Mouse (Mus musculus): Measurements from ENCODE around the gene Sec1. TPM values are rescaled to one million over a fixed set of nuclear protein-coding genes. Genes with fewer than 3 reads are reported as not detected.

The Sec1 gene
- polyA plus RNA-seq, 2 experiments: 0.92 to 1.7 TPM

- DNase-seq (ENCODE audit: low spot score): peak; percentile 98
- peak within 1 kb of the TSS; percentile 47 for H3K4me3 ChIP-seq (replicated peaks; ENCODE audit: low read length)
- no peaks in the 10 kb centered on the region for H3K9me3 ChIP-seq (ENCODE audit: control insufficient read depth, low read length)
- peak within 1 kb of the TSS; percentile 49 for H3K9ac ChIP-seq (ENCODE audit: low read depth, low read length, severe bottlenecking)
- ATAC-seq (ENCODE audit: low FRiP score, low read depth): peak; percentile 92
- H3K4me2 ChIP-seq (replicated peaks; ENCODE audit: low read depth, low read length, severe bottlenecking): peak within 1 kb of the TSS; percentile 88
- H3K4me1 ChIP-seq (ENCODE audit: control insufficient read depth, insufficient read depth, low read length): peaks cover 31% of the 10 kb centered on the region
- H3K27ac ChIP-seq (replicated peaks; ENCODE audit: low read depth, low read length): no peak within 1 kb of the TSS; the same call in 1 of the 2 replicates
- peak; percentile 42; the same call in 1 of the 2 replicates for TF ChIP-seq POLR2A (IDR thresholded peaks at IDR 0.05; ENCODE audit: borderline replicate concordance, extremely low read depth, insufficient read depth, insufficient read length)
- 7% methylated on average over 33 of the region's 34 CpGs for WGBS
- H3K27me3 ChIP-seq (ENCODE audit: control insufficient read depth, insufficient read depth, low read length): no peaks in the 10 kb centered on the region
- H3K36me3 ChIP-seq (ENCODE audit: control insufficient read depth, insufficient read depth, low read length): peaks cover 49% of the 10 kb centered on the region
These were observed 21.0 kb upstream of the Sec1 start, which contains the start of gene Rpl18 for GRCm38 (mm10) chr7:45715090-45715708. TSS of gene Rpl18 (plus strand) at chr7:45715457.

- Histone ChIP-seq H3K4me3 (replicated peaks; ENCODE audit: low read length) (peak overlapping the region; percentile 47), H3K36me3 (ENCODE audit: control insufficient read depth, insufficient read depth, low read length) (peaks cover 49% of the 10 kb centered on the region), H3K27me3 (ENCODE audit: control insufficient read depth, insufficient read depth, low read length) (no peaks in the 10 kb centered on the region), H3K9ac (ENCODE audit: low read depth, low read length, severe bottlenecking) (peak overlapping the region; percentile 49), H3K4me1 (ENCODE audit: control insufficient read depth, insufficient read depth, low read length) (peaks cover 31% of the 10 kb centered on the region), H3K9me3 (ENCODE audit: control insufficient read depth, low read length) (no peaks in the 10 kb centered on the region), H3K27ac (replicated peaks; ENCODE audit: low read depth, low read length) (no peak overlapping the region), H3K4me2 (replicated peaks; ENCODE audit: low read depth, low read length, severe bottlenecking) (peak overlapping the region; percentile 88)
- no peak for TF ChIP-seq POLR2A (IDR thresholded peaks at IDR 0.05; ENCODE audit: borderline replicate concordance, extremely low read depth, insufficient read depth, insufficient read length)
- DNase-seq (ENCODE audit: low spot score): no peak
- WGBS: 10% methylated on average over 14 of the region's 14 CpGs
- ATAC-seq (ENCODE audit: low FRiP score, low read depth): peak; percentile 17
These were observed 20.5 kb upstream of the Sec1 start for GRCm38 (mm10) chr7:45714630-45715089.

DNA sequence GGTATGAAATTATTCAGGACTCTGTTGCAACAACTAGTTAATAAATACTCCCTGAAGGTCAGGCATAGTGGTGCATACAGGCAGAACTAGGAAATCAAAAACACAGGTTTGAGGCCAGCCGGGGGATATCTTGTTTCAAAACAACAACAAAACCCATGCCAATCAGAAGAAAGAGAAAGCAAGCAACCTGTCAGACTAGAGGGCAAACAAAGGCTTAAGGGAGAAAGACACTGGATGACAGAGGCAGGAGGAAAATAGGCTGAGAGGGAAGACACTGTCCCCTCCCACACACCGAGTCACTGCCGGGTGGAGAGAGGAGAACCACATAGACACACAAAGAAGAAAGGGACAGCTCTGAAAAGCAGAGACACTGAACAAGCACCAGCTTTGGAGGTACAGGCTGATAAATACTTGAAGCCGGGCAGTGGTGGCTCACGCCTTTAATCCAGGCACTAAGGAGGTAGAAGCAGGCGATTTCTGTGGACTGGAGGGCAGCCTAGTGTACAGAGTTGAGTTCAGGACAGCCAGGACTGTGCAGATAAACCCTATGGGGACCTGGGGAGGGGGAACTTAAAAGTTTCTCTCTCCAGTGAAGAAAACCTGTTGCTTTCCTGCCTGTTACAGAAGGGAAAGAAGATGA lies 19.8 kb upstream of the Sec1 start:
- no peak for TF ChIP-seq POLR2A (IDR thresholded peaks at IDR 0.05; ENCODE audit: borderline replicate concordance, extremely low read depth, insufficient read depth, insufficient read length)
- Histone ChIP-seq H3K4me1 (ENCODE audit: control insufficient read depth, insufficient read depth, low read length) (peaks cover 28% of the 10 kb centered on the region), H3K9ac (ENCODE audit: low read depth, low read length, severe bottlenecking) (no peak overlapping the region), H3K4me3 (replicated peaks; ENCODE audit: low read length) (peak overlapping the region; percentile 47), H3K36me3 (ENCODE audit: control insufficient read depth, insufficient read depth, low read length) (peaks cover 48% of the 10 kb centered on the region), H3K27me3 (ENCODE audit: control insufficient read depth, insufficient read depth, low read length) (no peaks in the 10 kb centered on the region), H3K9me3 (ENCODE audit: control insufficient read depth, low read length) (no peaks in the 10 kb centered on the region), H3K27ac (replicated peaks; ENCODE audit: low read depth, low read length) (no peak overlapping the region), H3K4me2 (replicated peaks; ENCODE audit: low read depth, low read length, severe bottlenecking) (peak overlapping the region; percentile 88)
- ATAC-seq (ENCODE audit: low FRiP score, low read depth): no peak
- WGBS: 91% methylated on average over 6 of the region's 6 CpGs
- no peak for DNase-seq (ENCODE audit: low spot score)

DNA sequence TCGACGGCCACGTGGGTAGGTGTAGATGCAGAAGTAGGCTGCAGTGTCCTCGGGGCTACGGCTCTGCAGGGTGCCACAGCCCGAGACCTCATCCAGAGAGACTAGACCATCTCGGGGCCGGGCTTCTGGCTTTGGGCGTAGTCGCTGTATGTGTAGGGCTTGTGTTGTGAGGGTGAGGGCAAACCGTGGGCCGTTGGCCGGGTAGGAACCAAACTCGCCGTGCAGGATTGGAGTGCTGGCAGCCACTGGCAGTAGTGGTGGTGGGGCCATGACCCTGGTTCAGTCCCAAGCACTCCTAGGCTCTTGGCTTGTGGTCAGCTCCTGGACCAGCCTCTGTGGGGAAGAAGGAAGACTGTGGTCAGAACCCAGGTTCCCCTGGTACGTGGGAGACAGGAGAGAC lies 19.2 kb upstream of the Sec1 start:
- WGBS: 95% methylated on average over 16 of the region's 16 CpGs
- Histone ChIP-seq H3K4me3 (replicated peaks; ENCODE audit: low read length) (no peak overlapping the region), H3K36me3 (ENCODE audit: control insufficient read depth, insufficient read depth, low read length) (peaks cover 48% of the 10 kb centered on the region), H3K27me3 (ENCODE audit: control insufficient read depth, insufficient read depth, low read length) (no peaks in the 10 kb centered on the region), H3K9me3 (ENCODE audit: control insufficient read depth, low read length) (no peaks in the 10 kb centered on the region), H3K9ac (ENCODE audit: low read depth, low read length, severe bottlenecking) (no peak overlapping the region), H3K4me2 (replicated peaks; ENCODE audit: low read depth, low read length, severe bottlenecking) (no peak overlapping the region), H3K27ac (replicated peaks; ENCODE audit: low read depth, low read length) (no peak overlapping the region), H3K4me1 (ENCODE audit: control insufficient read depth, insufficient read depth, low read length) (peaks cover 27% of the 10 kb centered on the region)
- no peak for ATAC-seq (ENCODE audit: low FRiP score, low read depth)
- TF ChIP-seq POLR2A (IDR thresholded peaks at IDR 0.05; ENCODE audit: borderline replicate concordance, extremely low read depth, insufficient read depth, insufficient read length): no peak
- no peak for DNase-seq (ENCODE audit: low spot score)

DNA sequence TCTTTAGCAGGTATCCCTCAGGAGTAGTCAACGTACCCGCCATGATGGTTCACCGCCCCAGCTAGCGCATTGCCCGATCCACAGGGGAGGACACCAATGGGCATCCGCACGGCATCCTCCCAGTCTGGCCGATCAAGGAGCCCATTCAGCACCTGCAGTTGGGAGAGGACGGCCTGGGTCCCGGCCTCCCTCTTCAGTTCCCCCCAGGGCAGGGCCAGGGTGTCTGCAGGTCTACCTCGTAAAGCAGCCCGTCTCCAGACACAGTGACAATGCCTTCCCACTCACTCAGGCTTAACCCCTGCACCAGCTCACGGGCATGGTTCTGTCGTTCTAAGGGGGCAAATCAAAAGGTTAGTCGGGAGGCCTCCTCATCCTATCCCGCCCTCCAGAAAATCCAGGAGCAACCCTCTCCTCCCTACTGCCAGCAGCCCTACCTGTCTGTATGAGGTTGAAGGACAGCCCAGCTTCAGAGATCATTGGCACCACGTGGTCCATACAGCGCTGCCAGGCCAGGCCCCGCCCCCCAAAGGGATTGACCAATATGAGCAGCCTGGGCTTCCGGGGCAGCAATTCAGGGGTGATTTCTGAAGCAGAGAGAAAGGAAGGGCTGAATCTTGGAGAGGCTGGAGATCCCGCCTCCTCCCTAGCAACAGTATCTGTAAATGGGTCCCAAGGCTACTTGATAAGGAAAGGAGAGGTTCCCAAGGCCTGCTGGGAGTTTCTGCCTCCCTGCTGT lies 18.0 kb upstream of the Sec1 start:
- TF ChIP-seq POLR2A (IDR thresholded peaks at IDR 0.05; ENCODE audit: borderline replicate concordance, extremely low read depth, insufficient read depth, insufficient read length): no peak
- DNase-seq (ENCODE audit: low spot score) (no peak), ATAC-seq (ENCODE audit: low FRiP score, low read depth) (no peak)
- Histone ChIP-seq H3K9ac (ENCODE audit: low read depth, low read length, severe bottlenecking) (no peak overlapping the region), H3K4me2 (replicated peaks; ENCODE audit: low read depth, low read length, severe bottlenecking) (no peak overlapping the region), H3K4me1 (ENCODE audit: control insufficient read depth, insufficient read depth, low read length) (peaks cover 39% of the 10 kb centered on the region), H3K27ac (replicated peaks; ENCODE audit: low read depth, low read length) (no peak overlapping the region), H3K4me3 (replicated peaks; ENCODE audit: low read length) (no peak overlapping the region), H3K9me3 (ENCODE audit: control insufficient read depth, low read length) (no peaks in the 10 kb centered on the region), H3K27me3 (ENCODE audit: control insufficient read depth, insufficient read depth, low read length) (no peaks in the 10 kb centered on the region), H3K36me3 (ENCODE audit: control insufficient read depth, insufficient read depth, low read length) (peaks cover 48% of the 10 kb centered on the region)
- 87% methylated on average over 21 of the region's 21 CpGs for WGBS
